Mouse (Mus musculus): ENCODE measurements around the gene Slc3a2.
A peak's percentile ranks its signal among the peaks of the same experiment; 100 is the strongest.
"Not testable (repeated sequence)": the region's sequence is repeated elsewhere in the genome, so short reads cannot be mapped to it uniquely, and the experiment has no call there.

- not testable (repeated sequence) for TF ChIP-seq EP300 (IDR thresholded peaks at IDR 0.05; ENCODE audit: low read length); USF2 (conservative IDR thresholded peaks at IDR 0.05; ENCODE audit: low read depth, low read length); MAFK (IDR thresholded peaks at IDR 0.05; ENCODE audit: insufficient replicate concordance, low read length)
- peak in 1 of 2 experiments; percentile 62; a peak in 2 of 4 replicates for TF ChIP-seq CTCF (conservative IDR thresholded peaks at IDR 0.05 in 1 of 2, IDR thresholded peaks at IDR 0.05 in 1 of 2; ENCODE audit: low read depth in 2 of 2, low read length in 2 of 2)
Measured at GRCm38 (mm10) chr19:8719037-8719436, 4.1 kb downstream of the Slc3a2 start.

All from CH12.LX (cell line).